Mouse (Mus musculus) adipocyte (in vitro differentiated cells): Measurements from ENCODE around the gene Cd19.
"Not testable (repeated sequence)": the region's sequence is repeated elsewhere in the genome, so short reads cannot be mapped to it uniquely, and the experiment has no call there.

Experiments used
- DNase-seq: peaks from one replicate; pipeline ENCODE4 v3.0.0-alpha.2; 2016; ENCODE audit warnings: low spot score

Cd19 gene

DNA sequence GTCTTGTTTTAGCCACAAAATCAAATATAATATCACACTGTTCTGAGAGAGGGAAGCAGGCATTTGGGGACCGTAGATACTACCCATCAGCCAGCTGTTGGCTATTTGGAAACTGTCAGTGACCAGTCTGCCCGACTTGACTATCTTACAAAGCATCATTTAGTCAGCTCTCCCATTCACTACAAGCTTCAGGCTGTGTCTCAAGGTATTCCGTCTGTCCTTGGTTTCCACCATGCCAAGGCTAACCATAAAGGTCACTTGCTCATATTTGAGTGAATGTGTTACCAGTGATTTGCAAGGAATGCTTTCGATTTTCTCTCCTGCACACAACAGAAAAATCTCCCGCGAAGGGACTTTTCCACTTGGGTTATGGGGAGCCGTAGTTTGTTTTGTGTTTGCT is 20.0 kb upstream of the Cd19 start:
- no peak for DNase-seq

DNA sequence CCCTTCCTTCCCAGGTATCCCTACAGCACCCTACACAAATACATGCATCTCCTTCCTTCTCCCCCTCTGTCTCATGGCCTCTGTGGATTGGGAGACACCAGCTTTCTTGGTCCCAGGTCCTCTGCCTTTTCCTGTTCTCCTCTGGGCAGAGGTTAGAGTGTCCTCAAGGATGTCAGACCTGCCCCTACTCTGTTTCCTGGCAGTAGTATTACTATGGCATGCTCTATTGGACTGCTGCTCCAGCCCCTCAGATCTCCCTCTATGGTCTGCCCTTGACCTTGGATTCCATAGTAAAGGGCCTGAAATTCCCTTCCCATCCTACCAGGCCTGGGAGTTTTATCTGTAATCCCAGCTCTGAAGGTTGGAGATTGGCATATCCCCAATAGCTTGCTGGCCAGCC is 15.5 kb upstream of the Cd19 start:
- DNase-seq, result no peak

DNA sequence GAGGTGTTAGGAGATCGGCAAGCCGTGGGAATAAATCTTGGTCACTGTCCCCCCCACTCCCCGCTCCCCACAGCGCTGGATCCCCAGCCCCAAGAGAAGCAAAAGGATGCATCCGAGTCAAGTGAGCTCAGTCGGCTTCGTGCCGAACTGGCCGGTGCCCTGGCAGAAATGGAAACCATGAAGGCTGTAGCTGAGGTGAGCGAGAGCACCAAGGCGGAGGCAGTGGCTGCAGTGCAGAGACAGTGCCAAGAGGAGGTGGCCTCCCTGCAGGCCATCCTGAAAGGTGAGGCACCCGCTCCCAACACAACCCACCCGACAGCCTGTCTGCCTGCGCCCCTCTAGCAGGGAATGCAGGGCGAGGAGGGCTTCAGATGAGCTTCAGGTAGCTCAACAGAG is 14.8 kb upstream of the Cd19 start:
- DNase-seq, result no peak

DNA sequence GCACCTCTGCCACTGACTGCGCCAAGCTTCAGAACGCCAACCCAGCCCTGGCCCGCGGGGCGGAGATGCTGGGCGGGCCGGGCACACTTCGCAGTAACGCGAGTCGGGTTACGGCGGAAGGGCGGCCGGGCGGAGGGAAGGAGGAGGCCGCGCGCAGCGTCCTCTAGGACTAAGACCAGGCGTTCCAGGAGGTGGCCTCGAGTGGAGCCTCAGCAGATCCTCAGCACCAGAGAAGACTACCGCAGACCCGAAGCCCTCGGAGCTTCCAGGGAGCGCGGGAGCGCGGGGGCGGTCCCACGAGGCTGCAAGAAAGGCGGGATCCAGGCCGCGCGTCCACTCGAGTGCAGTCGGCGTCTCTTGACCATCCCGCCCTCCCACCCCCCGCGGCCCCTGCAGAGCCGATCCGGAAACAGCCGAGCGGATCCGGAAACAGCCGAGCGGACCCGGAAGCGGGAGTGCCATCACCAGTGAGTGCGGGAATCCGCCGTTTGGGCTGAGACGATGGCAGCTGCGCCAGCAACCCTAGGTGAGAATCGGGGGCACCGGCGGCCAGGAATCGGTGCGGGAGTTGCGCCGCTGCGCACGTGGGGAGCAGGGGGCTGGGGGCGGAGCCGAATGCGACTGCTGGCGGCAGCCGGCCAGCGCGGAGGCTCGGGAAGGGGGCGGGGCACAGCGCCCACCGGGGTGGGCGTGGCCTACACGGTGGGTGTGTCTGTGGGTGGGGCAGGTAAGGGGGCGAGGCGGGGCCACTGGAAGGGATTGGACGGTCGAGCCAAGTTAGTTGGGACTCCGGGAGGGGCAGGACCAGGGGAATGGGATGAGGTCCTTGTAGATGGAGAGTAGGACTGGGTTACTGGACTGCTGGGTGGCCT is 14.2 kb upstream of the Cd19 start, which contains the start of gene Rabep2:
Rabep2 (plus strand) TSS at position 129 of the 872 bp plus-strand sequence.
- peak; percentile 84 for DNase-seq

DNA sequence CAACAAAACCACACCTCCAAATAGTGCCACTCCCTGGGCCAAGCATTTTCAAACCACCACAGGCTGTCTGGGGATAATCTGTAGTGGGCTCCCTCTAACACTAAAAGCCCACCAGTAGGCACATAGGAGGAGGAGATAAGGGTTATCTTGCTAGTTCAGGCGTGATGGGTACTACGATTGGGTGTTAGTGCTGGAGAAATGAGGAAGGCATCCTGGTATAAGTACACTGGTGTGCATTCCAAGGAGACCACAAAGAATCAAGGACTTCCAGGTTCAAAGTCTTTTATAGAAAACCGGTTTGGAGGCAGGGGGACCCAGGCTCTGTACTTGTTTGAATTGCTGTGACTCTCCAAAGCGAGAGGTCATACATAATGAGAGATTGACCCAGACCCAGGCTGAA is 13.5 kb upstream of the Cd19 start:
- DNase-seq, result no peak

DNA sequence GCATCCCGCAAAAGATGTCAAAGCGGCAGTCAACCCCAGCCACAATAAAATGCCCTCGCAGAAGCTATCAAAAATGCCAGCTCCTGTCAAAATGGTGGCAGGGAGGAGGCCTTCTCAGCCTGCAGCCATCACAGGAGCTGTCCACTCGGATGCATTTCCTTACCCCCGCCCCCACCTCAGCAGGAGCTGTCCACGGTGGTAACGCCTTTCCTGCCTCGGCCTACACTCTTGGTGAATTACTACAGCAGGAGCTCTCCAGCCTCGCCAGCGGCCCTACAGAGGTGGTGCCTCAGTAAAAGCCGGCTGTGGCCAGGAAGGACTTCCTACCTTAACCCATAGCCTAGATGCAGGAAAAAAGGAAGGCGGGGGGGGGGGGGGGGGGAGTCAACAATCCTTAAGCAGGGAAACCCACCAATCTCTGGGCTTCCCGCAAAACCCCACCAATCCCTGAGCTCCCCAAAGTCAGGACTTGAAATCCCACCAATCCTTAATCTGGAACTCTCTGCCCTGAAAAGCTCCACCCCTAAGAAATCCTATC is 12.7 kb upstream of the Cd19 start:
- DNase-seq, result no peak

DNA sequence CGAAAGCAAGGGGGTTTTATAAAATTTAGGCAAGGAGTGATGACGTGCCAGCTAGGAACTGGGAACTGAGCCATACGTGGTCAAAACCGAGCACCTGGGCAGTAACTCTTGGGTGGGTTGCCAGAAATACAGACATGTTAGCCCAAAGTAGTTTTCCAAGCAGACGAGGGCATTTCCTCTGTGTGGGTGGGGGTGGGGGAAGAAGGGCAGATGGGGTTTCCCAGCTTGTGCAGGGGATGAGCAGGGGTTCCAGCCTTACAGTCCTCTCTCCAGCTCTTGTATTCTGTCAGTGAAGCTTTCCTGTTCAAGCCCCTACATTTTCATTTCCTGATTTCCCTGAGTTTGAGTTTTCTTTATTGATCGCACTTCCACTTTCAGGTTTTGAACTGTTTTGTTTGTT is 9.5 kb upstream of the Cd19 start:
- DNase-seq, result no peak

DNA sequence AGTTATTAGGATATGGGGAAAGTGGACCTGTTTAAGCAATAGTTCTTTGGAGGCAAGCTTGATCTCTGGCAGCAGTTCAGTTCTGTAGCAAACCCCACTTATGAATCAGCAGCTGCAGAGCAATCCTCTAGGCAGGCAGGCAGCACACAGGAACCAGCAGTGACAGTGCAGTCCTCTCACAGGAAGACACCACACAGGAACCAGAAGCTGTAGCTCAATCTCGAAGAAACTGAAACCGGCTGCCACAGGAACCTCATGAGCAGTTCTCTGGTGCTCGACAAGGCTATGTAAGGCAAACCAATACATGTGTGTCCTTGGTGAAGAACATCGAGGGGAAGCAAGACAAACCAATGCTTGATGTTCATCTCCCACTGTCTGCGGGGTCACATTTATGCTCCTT is 7.1 kb upstream of the Cd19 start:
- DNase-seq, result peak; percentile 16

DNA sequence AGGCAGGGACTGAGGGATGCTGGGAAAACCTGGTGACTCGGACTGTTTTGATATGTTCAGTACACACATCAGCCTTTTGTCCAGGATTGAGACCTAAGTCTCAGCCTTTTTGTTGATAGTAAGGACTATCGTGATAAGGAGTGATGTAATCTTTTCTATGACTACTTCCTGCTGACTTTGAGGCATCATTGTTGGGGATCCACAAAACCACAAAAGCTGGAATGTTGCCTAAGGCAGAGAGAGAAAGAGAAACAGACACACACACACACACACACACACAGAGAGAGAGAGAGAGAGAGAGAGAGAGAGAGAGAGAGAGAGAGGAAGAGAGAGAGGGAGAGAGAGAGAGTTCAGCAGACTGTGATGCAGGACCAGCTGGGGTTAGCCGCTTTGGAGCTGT is 3.8 kb upstream of the Cd19 start:
- no peak for DNase-seq

DNA sequence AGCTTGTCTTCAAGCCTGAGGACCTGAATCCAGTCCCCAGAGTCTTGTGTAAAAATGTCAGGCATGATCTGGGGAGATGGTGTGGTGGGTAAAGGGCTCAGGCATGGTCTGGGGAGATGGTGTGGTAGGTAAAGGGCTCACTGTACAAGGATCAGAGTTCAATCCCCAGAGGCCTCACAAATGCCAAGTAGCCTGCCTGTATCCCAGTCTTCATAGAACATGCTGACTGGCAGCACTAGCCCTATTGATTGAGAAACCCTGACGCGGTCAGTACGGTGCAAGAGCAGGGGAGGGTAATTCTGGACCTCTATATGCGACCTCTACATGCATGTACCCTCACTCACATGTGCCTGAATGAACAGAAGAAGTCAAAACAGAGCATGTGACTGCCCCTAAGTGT is 2.9 kb upstream of the Cd19 start:
- peak; percentile 18 for DNase-seq

DNA sequence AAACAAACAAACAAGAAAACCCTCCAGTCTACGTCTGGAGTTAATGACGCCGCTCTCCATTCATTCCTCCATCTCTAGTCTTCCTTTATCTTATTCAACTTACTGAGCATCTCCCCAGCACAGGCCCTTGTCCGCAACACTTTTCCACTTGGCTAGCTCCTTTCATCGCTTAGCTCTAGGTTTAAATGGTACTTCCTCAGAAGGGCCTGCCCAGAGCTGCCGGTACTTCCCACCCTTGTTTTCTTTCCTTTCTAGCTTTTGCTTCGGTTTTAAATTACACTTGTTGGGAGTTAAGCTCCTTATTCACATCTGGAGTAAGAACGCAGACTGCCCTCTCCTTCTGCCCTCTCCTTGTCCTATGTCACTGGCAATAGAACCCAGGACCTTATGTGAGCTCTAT is 2.4 kb upstream of the Cd19 start:
- DNase-seq, result no peak

DNA sequence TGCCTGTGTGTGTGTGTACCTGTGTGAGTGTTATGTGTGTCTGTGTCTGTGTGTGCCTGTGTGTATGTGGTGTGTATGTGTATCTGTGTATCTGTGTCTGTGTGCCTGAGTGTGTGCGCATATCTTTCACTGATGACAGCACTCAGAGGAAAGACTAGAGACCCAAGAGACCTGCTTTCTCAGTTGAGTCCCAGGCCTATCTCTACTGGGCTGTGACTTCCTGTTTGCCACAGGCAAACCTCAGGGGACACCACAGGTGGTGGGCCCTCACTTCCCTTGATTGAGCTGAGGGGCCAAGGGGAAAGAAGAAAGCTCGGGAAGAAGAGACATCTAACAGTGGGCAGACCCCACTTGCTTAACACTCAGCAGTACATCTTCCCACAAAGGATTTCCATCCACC is 1.9 kb upstream of the Cd19 start:
- no peak for DNase-seq

DNA sequence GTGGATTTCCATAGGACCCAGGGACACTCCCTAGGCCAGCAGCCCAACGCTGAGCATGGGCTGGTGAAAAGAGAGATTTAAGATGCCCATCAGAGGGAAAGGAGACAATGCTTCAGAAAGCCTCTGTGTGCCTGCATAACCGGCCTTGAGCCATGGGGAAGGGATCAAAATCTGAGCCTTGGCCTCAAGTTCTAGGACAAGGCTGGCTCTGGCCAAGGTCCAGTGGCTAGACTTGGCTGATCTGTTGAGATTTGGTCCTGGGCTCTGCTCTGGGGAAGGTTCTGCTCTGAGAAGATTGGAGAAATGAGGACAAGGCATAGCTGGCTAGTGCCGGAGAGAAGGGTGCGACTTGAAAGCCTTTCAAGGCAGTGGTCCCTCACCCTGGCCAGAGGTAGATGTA is 3.6 kb downstream of the Cd19 start:
- no peak for DNase-seq

DNA sequence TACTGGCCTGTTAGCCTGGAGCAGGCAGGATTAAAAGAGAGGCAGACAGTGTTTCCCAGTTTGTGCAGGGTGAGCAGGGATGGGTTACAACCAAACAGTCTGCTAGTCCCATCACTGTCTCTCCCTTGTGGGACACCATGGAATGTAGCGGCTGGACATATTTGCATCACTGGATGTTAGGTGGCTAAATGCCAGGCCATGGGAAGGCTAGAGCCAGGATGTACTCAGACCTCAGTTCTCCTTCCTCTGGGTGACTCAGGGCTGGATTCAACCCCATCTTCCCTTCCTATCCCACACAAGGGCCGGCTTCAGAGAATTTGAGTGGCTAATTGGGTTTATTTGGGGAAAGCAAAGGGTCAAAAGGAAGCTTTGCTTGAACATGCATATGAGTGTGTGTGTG is 6.0 kb downstream of the Cd19 start:
- no peak for DNase-seq

DNA sequence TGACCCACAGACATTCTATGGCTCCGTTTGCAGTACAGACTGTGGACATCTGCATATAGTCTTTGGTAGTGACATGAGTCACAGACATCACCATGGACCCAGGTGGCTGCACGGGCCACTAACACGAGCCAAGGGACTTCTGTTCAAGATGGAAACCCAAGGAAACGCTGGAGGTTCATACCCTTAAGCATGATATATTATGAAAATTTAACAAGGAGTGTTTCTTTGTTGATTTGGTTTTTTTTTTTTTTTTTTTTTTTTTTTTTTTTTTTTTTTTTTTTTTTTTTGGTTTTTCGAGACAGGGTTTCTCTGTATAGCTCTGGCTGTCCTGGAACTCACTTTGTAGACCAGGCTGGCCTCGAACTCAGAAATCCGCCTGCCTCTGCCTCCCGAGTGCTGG is 12.2 kb downstream of the Cd19 start:
- not testable (repeated sequence) for DNase-seq

DNA sequence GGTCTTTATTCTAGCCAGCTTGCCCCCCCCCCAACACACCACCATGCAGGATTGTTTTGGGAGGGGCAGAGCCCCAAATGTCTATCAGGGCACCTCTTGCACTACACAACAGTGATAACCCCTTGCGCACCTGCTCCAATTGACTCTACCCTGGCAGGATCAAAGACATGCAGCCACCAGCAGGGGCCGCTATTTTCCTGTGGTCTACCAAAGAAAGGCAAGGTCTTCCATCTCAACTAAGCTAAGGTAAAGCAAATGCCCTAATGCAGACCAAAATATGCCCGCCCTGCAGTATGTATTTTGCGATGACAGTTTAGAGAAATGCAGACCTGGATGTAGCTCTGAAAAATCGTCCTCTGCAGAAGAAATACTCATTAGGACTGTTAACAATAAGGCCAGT is 15.1 kb downstream of the Cd19 start:
- peak; percentile 74 for DNase-seq

DNA sequence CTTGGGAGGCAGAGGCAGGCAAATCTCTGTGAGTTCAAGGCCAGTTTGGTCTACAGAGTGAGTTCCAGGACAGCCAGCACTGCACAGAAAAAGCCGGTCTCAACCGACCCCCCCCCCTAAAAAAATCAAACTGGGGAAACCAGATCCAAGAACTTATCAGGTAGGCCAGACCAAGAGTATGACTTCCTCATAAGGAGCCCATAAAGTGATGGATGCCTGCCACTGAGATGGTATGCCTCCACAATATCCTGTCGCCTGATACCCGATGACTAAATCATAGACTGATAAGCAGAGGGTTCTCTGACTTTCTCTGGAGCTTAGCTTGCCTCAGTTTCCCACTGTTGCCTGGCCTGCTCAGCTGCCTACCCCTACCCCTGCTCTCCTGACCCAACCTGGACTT is 16.9 kb downstream of the Cd19 start:
- no peak for DNase-seq

DNA sequence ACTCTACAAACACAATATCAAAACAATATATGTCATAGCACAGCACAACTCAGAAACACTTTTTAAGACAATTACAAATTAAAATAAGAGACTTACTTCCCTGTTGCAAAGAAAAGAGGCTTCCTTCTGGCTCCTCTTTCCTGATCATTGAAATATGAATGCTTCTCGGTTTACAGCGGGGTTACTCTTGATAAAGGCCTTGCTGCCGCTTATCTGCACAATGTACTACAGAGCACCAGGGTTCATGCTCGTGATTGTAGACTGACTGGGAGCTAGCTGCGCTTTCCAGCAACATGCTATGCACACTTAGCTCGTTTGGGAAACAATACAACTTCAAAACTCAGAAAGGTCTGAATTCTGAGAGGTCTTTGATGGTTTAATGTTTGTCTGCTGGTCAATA is 17.5 kb downstream of the Cd19 start:
- no peak for DNase-seq

DNA sequence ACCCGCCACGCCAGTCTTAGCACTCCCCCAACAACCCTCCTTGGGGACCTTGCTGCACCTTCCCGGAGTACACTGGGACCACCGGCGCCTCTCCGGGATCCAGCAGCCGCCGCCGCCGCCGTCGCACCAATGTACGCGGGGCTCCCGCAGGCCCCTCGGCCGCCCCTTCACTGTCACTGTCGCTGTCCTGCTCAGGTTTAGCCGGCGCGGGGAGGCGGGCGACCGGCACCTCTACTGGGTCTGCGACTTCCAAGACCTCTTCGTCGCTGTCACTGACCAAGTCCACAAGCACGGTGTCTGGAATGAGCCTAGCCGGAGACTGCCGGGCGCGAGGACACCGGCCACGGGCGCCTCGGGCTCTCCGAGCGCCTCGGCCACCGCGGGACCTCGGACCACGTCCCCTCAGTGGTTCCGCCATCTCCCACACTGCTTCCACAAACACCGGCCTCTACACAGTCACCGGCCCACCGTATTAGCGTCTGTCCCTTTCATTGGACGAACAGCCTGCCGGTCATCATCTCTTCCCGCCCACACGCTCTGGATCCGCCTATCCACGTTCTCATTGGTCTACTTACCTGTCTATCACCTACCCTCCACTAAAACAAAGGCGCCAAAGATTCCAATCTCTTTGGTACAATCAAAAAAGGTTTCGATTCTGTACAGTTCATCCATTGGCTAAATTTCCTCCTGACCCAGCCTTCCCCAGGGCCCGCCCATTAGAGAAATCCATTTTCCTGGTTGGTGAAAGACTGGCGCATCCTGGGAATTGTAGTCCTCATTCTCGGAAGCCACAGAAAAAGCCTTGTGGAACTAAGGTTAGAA is 18.2 kb downstream of the Cd19 start, which contains the start of gene Nfatc2ip:
Nfatc2ip (minus strand) TSS at position 440 of the 822 bp plus-strand sequence.
- peak; percentile 97 for DNase-seq

DNA sequence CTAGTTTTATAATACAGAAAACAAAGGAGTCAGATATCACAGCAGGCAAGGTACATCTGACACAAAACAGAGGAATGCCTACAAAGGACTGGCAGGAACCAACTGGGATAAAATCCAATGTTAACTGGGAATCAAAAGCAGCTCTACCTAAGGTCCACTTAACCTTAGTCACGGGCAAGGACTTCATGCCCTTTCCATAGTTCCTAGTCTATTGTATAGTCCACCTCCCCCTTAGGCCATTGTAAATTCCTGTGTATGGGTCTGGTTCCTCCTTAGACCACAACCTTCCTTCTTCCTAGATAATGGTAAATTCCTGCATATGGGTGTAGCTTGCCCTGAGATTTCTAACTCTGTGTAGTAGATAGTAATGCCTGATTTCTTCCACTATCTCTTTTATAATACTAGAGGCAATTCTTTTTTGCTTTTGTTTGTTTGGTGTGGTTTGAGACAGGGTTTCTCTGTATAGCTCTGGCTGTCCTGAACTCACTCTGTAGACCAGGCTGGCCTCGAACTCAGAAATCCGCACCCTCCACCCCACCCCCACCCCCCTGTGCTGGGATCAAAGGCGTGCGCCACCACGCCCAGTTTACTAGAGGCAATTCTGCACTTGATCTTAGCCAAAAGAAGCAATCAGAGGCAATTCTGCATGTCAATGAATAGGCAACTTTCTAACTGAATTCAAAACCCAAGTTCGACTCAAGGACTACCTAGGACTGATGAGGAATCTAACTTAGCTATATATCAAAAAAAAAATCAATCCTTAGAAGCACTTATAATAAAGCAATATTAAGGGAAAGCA is 22.4 kb downstream of the Cd19 start:
- not testable (repeated sequence) for DNase-seq

DNA sequence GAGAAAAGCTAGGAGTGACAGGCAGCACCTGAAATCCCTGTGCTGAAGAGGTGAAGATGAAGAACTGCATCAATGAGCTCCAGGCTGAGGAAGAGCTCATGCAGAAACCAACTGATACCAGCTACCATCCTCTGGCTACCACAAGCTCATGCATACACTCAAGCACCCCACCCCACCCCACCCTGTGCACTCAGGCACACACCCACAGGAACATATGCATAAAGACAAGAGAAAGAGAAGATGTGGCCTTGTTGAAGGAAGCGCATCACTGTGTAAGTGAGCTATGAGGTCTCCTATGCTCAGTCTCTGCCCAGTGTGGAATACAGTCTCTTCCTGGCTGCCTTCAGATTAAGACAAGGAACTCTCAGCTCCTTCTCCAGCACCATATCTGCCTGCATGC is 26.5 kb downstream of the Cd19 start:
- no peak for DNase-seq

DNA sequence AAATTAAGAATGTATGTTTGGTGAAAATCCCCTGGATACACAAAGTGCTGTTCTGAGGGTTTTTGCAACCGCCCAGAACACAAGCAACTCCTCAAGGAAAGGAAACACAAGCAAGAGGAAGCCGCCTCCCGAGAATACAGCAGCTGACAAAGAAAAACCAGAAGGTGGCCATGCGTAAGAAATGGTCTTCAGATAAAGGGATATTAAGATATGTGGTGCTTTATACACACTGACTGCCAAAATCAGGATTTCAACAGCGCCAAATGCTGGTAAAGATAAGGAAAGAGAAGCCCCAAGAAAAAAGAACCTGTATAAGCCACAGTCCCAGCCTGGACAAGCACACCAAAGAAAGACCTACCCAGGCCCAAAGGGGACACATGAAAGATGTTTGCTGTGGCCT is 31.1 kb downstream of the Cd19 start:
- DNase-seq, result no peak
